Mouse (Mus musculus) lung, postnatal 0 days (tissue): ENCODE measurements around the gene Gm20696.

Experiments
- CTCF ChIP-seq: IDR thresholded peaks from 2 replicates; pipeline ENCODE4 v1.5.1; 2016; ENCODE audit warnings: antibody characterized with exemption, mild to moderate bottlenecking
- EP300 ChIP-seq: IDR thresholded peaks from 2 replicates; pipeline ENCODE4 v1.6.1; 2016; ENCODE audit warnings: antibody characterized with exemption, mild to moderate bottlenecking, control low read depth

- TF ChIP-seq CTCF (no peak), EP300 (no peak)
Measured at GRCm38 (mm10) chr6:99475040-99475439, 191.6 kb downstream of the Gm20696 start.
